Mouse (Mus musculus): ENCODE measurements around the gene Pdcl2.
A peak's percentile ranks its signal among the peaks of the same experiment; 100 is the strongest.

Gene Pdcl2

DNA sequence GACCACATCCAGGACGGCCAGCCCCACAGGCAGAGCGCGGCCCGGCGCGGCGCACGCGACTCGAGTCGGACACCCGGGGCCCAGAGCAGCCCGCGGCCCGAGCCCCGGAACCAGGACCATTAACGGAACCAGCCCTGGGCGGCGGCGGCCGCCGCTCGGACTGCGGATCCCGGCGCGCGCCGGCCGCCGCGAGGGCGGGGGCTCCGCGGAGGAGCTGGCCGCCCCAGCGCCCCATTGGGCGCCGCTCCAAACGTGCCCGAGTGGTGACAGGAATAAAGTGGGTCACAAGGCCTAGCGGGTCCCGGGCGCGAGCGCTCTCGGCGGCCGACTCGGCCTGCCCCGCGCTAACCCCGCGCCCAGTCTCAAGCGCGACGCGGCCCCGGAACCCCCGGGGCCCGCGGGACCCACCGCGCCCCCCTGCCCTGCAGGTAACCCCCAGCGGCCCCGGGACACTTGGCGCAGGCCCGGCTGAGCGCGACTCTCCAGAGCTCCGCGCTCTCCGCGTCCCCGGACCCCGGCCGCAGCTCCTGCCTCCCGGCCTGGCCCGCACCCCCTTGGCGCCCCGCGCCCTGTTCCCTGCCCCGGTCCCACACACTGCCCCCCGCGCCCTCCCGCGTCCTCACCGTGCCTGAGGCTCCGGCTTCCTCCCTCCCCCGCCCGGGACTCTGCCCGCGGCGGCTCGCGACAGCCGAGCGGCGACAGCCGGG, 27.1 kb downstream of the Pdcl2 start:
- DNase-seq (ENCODE audit: low read depth, low spot score), result peak; percentile 93

DNA sequence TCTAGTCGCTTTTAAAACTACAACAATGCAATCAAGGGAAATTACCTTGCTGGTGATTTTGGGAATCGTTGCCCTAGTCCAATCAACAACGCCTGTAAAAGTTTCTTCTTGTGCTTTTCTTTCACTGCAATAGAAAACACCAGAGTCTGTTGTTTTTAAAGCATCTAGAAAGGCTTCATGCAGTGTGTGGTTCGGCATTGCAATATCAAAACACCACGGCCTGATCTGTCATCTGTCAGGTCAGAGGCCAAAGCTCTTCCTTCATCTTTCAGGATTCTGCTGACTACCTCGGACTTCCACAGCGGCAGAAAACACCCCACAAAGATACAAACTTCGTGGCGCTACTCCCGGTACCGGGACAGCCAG, 27.6 kb downstream of the Pdcl2 start:
- no peak for DNase-seq (ENCODE audit: low read depth, low spot score)

DNA sequence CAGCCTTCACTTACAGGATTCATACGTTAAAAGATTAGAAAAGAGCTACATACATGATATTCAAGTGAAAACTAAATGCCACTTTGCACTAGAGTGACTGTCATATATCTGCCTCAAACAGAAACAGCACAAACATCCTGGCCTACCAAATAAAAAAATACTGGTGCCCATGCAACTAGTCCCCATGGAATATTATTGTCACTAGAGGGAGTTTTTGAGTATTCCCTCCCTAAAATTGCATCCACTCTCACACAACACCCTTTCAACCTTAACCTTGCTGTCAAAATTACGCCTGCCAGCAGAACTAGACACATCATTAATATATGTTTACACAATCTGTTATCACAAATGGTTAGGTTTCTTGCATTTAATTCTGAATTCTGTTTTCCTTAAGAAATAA, 28.9 kb downstream of the Pdcl2 start:
- no peak for DNase-seq (ENCODE audit: low read depth, low spot score)

DNA sequence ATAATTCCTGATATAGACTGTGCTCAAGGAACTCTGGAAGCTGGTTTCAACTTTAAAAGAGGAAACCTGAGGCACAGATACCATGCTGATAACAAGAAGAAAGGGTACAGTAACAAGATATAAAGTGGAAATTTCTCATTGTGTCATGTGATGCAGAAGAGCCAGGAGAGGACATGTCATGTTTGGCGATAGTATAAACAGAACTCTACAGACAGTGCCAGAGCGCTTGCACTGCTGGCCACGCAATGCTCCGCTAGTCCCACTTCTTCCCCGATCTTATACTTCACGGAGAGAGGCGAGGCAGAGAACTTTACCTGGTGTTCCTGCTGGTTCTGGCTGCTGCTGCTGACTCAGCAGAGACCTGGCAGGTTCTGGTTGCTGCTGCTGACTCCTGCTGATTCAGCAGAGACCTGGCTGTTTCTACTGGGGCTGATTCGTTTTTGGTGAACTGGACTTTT, 41.7 kb downstream of the Pdcl2 start:
- peak; percentile 53 for DNase-seq (ENCODE audit: low read depth, low spot score)

DNA sequence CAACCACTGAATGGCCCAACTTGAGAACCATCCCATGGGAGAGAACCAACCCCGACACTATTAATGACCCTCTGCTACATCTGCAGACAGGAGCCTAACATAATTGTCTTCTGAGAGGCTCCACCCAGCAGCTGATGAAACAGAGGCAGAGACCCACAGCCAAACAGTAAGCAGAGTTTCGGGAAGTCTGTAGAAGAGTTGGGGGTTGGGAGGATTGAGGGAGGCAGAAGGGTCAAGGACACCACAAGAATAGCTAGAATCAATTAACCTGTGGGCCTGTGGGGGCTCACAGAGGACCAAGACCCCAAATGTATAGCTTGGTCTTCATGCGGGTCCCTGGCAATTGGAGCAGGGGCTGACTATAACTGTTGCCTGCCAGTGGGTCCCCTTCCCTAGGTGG, 42.7 kb downstream of the Pdcl2 start:
- no peak for DNase-seq (ENCODE audit: low read depth, low spot score)

DNA sequence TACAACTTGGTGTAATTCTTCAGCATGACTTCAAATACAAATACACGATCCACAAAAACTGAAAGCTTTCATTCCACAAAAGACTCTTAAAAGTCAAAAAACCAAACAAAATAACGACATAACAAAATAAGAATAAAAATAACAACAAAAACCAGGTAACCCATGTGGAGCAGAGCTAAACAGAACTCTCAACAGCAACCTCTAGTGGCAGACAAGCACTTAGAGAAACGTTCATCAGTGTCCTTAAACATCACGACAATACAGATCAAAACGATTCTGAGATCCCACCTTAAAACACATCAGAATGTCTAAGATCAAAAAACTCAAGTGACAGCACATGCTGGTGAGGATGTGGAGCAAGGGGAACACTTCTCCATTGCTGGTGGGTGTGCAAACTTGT, 43.9 kb downstream of the Pdcl2 start:
- DNase-seq (ENCODE audit: low read depth, low spot score), result peak; percentile 8

DNA sequence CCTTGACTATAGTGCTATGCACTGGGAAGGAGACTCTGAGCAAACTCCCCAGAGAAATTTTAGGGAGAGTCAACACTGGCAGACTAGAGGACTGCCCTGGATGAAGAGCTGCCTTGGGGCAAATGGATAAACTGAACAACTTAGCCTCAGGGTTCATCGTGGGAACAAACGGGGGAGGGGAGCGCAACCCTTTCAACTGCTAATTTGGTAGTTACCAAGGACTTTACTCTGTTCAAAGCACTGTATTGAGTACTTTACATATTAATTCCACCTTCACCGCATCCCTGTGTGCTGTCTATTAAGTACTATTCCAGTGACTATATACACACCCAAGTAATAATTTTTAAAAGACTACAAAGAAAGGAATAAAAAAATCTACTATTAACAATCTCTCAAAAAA, 45.3 kb downstream of the Pdcl2 start:
- DNase-seq (ENCODE audit: low read depth, low spot score), result no peak

DNA sequence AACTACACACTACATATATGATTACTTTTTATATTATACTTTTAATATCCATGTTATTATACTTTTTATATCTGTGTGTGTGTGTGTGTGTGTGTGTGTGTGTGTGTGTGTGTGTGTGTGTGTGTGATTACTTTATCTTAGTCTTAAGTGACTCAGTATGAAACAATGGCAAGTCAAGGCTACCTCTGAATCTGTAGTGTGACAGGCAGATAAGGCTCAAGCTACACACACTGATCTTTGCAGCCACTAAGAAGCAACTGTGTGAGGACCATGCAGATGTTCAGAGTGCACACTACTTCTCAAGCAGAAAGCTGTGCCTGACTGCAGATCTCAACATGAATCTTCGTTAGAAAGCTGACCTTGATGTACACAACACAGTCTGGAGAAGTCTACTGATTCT, 47.1 kb downstream of the Pdcl2 start:
- DNase-seq (ENCODE audit: low read depth, low spot score), result no peak

DNA sequence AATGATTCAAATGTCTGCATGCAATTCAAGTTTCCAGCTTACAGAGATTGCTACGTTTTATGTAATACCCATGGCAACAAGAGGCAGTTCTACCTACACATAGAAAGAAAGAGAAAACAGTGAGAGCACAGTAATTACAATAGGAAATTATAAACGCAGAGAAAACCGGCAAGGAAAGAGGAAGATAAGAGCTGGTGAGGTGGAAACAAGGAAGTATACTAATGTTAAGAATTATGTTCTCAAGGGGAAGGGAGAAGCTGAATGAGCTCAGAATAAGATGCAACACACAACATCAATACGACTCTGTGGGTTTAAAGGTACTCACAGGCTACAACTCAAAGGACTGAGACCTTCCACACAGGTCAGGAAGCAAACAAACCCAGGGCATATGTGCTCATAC, 56.0 kb downstream of the Pdcl2 start:
- DNase-seq (ENCODE audit: low read depth, low spot score), result no peak
